ENCODE assay signal across 8 mouse cellular contexts in the genomic region with DNA sequence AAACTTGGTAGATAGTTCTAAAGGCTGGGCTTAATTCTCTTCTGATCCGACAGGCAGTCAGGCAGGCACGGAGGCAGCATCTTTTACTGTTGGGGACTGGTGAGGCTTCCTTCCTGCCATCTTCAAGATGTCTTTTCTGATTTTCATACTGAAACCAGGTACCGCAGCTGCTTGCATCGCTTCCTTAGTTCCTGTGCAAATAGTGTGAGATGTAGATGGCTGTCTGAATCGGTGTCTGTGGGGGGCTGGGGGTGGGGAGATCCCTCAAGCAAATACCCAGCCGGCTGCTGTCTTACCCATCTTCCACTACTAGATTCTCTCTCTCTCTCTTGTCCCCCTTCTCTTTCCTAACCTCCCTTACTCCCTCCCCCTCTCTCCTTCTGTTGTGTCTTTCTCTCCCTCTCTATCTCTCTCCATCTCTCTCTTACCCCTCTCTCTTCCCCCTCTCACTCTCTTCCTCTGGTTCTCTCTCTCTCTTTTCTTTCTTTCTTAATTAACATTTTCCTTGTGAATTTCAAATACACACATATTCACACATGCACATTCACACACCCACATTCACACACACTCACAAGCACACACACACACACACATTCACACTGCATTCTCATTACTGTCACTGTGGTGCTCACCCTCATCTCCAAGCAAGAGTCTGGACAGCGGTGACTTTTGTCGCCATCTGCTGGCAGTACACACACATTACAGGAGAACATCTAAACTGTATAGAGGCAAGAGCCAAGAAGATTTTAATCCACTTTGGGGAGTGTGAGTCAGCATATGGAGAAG.
DNase-seq lines count a peak whose midpoint lies in the region; ATAC-seq and TF ChIP-seq lines count a peak whose summit lies in the region.

No protein-coding gene starts in this region.

- 63% methylated on average over 8 of the region's 8 CpGs for WGBS in kidney, adult 2 months
- WGBS in midbrain, embryonic 16.5 days: 65% methylated on average over 8 of the region's 8 CpGs

- H3K27ac ChIP-seq in kidney, adult 2 months (ENCODE audit: insufficient read depth, low read depth, low read length): no peak overlapping the region
- no peak overlapping the region for H3K27ac ChIP-seq in midbrain, embryonic 16.5 days (ENCODE audit: low read length)

- H3K9ac ChIP-seq in midbrain, embryonic 16.5 days (ENCODE audit: low read depth, low read length): no peak overlapping the region

- no peak overlapping the region for H3K4me3 ChIP-seq in kidney, adult 2 months (ENCODE audit: insufficient read depth, low read depth, low read length)
- no peak overlapping the region for H3K4me3 ChIP-seq in midbrain, embryonic 16.5 days (ENCODE audit: low read depth, low read length)

- TF ChIP-seq CTCF in kidney, adult 2 months (conservative IDR thresholded peaks at IDR 0.05; ENCODE audit: insufficient read depth, insufficient read length, low read depth, low read length): peak; percentile 92

- H3K4me1 ChIP-seq in kidney, adult 2 months (ENCODE audit: control insufficient read depth, insufficient read depth, low read length): no peaks in the 10 kb centered on the region
- no peaks in the 10 kb centered on the region for H3K4me1 ChIP-seq in midbrain, embryonic 16.5 days (ENCODE audit: control insufficient read depth, insufficient read depth, low read length)

- H3K27me3 ChIP-seq in kidney, adult 2 months (replicated peaks; ENCODE audit: control insufficient read depth, insufficient read depth, low read length): no peaks in the 10 kb centered on the region
- no peaks in the 10 kb centered on the region for H3K27me3 ChIP-seq in midbrain, embryonic 16.5 days (ENCODE audit: control insufficient read depth, insufficient read depth, low read depth, low read length)

- H3K4me2 ChIP-seq in midbrain, embryonic 16.5 days (ENCODE audit: low read length): no peak overlapping the region

- H3K9me3 ChIP-seq in midbrain, embryonic 16.5 days (replicated peaks; ENCODE audit: control insufficient read depth, low read length, poor library complexity, severe bottlenecking): no peaks in the 10 kb centered on the region

- no peak for TF ChIP-seq POLR2A in kidney, adult 2 months (IDR thresholded peaks at IDR 0.05; ENCODE audit: low read depth, low read length)

- intact Hi-C loops in left cerebral cortex, postnatal 36 days (cut with DNase I): loop anchor here (1.0 to 5.0 kb wide), 4 partner anchors 51 to 541 kb away; no protein-coding TSS in a partner anchor

- no peaks in the 10 kb centered on the region for H3K36me3 ChIP-seq in kidney, adult 2 months (ENCODE audit: control insufficient read depth, insufficient read depth, low read length)
- no peaks in the 10 kb centered on the region for H3K36me3 ChIP-seq in midbrain, embryonic 16.5 days (ENCODE audit: control insufficient read depth, insufficient read depth, low read length)

- ATAC-seq in midbrain, embryonic 16.5 days: peak; percentile 85

- peak; percentile 38 for DNase-seq in ovary, postnatal 10 days (ENCODE audit: low spot score)
- no peak for DNase-seq in ovary, adult 18-20 months (ENCODE audit: low spot score)
- peak; percentile 83 for DNase-seq in cerebellum, postnatal 10 days
- peak; percentile 67 to 77 for DNase-seq in frontal cortex, postnatal 25 days (ENCODE audit: low spot score in 2 of 2)
- DNase-seq in kidney, adult 2 months: peak; percentile 65
- DNase-seq in left cerebral cortex, postnatal 36 days (ENCODE audit: low spot score in 2 of 2): peak; percentile 81 to 85
- peak; percentile 27 to 77 for DNase-seq in spleen, postnatal 10 days (ENCODE audit: low spot score in 2 of 2)
